Mouse (Mus musculus): Measurements from ENCODE around the gene Cdk5. TPM values are rescaled to one million over a fixed set of nuclear protein-coding genes. Genes with fewer than 3 reads are reported as not detected.

The Cdk5 gene
- total and polyA plus RNA-seq, 2 experiments from 2014 or later: 87.7 to 158 TPM

DNA sequence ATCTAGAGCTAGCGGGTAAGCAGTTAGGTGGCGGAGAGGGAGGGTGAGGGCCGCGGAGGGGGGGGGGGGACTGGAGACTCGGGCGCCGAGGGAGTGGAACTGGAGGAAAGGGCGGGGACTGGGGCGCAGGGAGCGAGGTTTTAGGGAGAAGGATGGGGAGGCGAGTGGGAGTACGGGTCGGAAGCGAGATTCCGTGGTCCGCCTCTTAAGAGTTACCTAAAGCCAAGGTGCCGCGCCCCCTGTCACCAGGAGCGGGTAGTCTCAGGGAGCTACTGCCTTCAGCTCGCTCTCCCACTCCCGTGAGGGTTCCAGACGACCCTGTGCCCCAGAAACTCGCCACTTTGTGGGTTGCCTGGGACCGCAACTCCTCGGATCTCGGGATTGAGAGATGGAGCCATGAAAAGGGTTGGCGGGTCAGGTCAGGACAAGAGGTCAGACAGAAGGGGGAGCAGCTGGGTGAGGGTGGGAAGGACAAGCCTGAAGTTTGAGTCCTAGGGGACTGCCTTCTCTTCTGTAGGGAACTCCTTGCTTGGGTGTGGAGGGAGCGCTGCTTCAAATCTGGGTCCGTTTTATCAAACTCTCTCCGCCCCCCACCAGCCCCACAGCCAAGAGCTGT is 2.2 kb upstream of the Cdk5 start:
- peaks cover 11% of the 10 kb centered on the region; the same call in 1 of the 2 replicates for H3K36me3 ChIP-seq (ENCODE audit: insufficient read depth, low read length)
- TF ChIP-seq CTCF (IDR thresholded peaks at IDR 0.05; ENCODE audit: low read depth): peak; percentile 47
- peak; percentile 49 for DNase-seq (ENCODE audit: low spot score)
- H3K4me1 ChIP-seq (ENCODE audit: insufficient read depth, low read length): peaks cover 12% of the 10 kb centered on the region
- WGBS: 1% methylated on average over 17 of the region's 30 CpGs
- H3K27ac ChIP-seq: peak overlapping the region; percentile 90
- peak overlapping the region; percentile 87 for H3K4me2 ChIP-seq (ENCODE audit: low read depth, low read length)
- no peak for ATAC-seq
- H3K4me3 ChIP-seq (ENCODE audit: low read length): peak overlapping the region; percentile 68
- peak overlapping the region; percentile 73 for H3K9ac ChIP-seq (replicated peaks; ENCODE audit: low read length)
- H3K9me3 ChIP-seq (ENCODE audit: low read length): no peaks in the 10 kb centered on the region
- H3K27me3 ChIP-seq (ENCODE audit: insufficient read depth, low read length): no peaks in the 10 kb centered on the region

GRCm38 (mm10) chr5:24424861-24425411 is 1.6 kb upstream of the Cdk5 start:
- ATAC-seq: no peak
- no peak for TF ChIP-seq CTCF (IDR thresholded peaks at IDR 0.05; ENCODE audit: low read depth)
- Histone ChIP-seq H3K9me3 (ENCODE audit: low read length) (no peaks in the 10 kb centered on the region), H3K27me3 (ENCODE audit: insufficient read depth, low read length) (no peaks in the 10 kb centered on the region), H3K9ac (replicated peaks; ENCODE audit: low read length) (peak overlapping the region; percentile 73), H3K36me3 (ENCODE audit: insufficient read depth, low read length) (peaks cover 7% of the 10 kb centered on the region; the same call in 1 of the 2 replicates), H3K4me2 (ENCODE audit: low read depth, low read length) (peak overlapping the region; percentile 87), H3K4me3 (ENCODE audit: low read length) (peak overlapping the region; percentile 68), H3K27ac (peak overlapping the region; percentile 90), H3K4me1 (ENCODE audit: insufficient read depth, low read length) (peaks cover 12% of the 10 kb centered on the region)
- peak; percentile 94 for DNase-seq (ENCODE audit: low spot score)
- WGBS: under 1% methylated on average over 54 of the region's 60 CpGs

DNA sequence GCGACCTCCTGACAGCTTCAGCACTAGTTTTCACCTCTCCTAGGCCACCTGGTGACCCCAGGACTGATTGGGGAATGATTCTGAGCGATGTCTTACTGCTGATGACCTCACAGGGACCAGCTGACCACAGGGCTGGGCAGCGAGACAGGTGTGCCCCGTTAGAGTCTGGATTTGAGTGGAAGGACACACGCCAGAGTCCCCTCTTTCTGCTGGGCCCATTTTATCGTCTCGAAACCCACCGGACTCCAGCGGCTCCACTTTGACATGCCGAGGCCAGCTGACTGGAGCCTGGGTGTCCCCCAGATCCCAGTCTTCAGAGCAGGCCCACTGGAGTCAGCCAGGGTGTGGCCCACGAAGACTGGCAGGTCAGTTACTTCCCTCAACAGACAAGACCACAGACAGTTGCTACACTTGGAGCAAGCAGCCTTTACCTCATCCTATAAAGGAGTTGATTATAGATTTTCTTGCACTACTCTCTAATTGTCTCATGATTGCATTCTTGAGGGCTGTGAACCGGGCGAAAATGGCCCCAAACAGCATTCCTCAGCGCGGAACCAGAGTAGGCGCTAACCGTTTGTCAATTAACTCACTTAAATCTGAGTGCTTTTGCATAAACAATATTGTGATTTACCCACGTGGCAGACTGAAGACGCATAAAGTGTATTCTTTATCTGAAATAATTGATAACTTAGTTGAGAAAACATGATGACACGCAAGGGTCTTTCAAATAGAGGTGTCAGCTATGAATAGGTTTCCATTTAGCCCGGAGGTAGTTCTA is 863 bp upstream of the Cdk5 start:
- 9% methylated on average over 21 of the region's 21 CpGs for WGBS
- Histone ChIP-seq H3K27ac (peak overlapping the region; percentile 90), H3K4me3 (ENCODE audit: low read length) (peak overlapping the region; percentile 68), H3K36me3 (ENCODE audit: insufficient read depth, low read length) (peaks cover 13% of the 10 kb centered on the region), H3K9ac (replicated peaks; ENCODE audit: low read length) (peak overlapping the region; percentile 73), H3K27me3 (ENCODE audit: insufficient read depth, low read length) (no peaks in the 10 kb centered on the region), H3K4me1 (ENCODE audit: insufficient read depth, low read length) (peaks cover 12% of the 10 kb centered on the region), H3K4me2 (ENCODE audit: low read depth, low read length) (peak overlapping the region; percentile 87), H3K9me3 (ENCODE audit: low read length) (no peaks in the 10 kb centered on the region)
- ATAC-seq: no peak
- TF ChIP-seq CTCF (IDR thresholded peaks at IDR 0.05; ENCODE audit: low read depth): 0 out of 2 replicates have a peak, but pooled peaks have one; percentile 1
- DNase-seq (ENCODE audit: low spot score): no peak

DNA sequence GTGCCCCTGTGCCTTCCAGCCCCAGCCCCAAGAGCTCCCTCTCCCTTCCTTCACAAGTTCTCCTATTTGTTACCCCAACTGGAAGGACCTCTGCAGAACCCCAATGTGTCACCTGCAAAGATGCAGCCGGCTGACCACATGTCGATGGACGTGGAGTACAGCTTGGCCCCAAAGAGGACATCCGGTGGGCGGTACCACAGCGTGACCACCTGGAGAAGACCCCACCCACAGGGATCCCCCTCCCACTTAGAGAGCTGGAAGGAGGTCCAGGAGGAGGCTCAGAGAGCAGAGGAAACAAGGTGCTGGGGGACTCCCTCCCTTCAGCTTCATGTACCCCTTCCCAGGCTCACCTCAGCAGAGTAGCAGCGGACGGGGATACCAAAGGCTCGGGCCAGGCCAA is 2.9 kb downstream of the Cdk5 start:
- Histone ChIP-seq H3K9me3 (ENCODE audit: low read length) (no peaks in the 10 kb centered on the region), H3K36me3 (ENCODE audit: insufficient read depth, low read length) (peaks cover 15% of the 10 kb centered on the region), H3K27me3 (ENCODE audit: insufficient read depth, low read length) (no peaks in the 10 kb centered on the region), H3K4me2 (ENCODE audit: low read depth, low read length) (no peak overlapping the region), H3K4me3 (ENCODE audit: low read length) (no peak overlapping the region), H3K4me1 (ENCODE audit: insufficient read depth, low read length) (peaks cover 20% of the 10 kb centered on the region), H3K27ac (no peak overlapping the region), H3K9ac (replicated peaks; ENCODE audit: low read length) (no peak overlapping the region)
- 91% methylated on average over 9 of the region's 9 CpGs for WGBS
- ATAC-seq: no peak
- TF ChIP-seq CTCF (IDR thresholded peaks at IDR 0.05; ENCODE audit: low read depth): no peak
- no peak for DNase-seq (ENCODE audit: low spot score)

- WGBS: 87% methylated on average over 10 of the region's 10 CpGs
- Histone ChIP-seq H3K27ac (no peak overlapping the region), H3K9me3 (ENCODE audit: low read length) (no peaks in the 10 kb centered on the region), H3K9ac (replicated peaks; ENCODE audit: low read length) (no peak overlapping the region), H3K27me3 (ENCODE audit: insufficient read depth, low read length) (no peaks in the 10 kb centered on the region), H3K36me3 (ENCODE audit: insufficient read depth, low read length) (peaks cover 15% of the 10 kb centered on the region), H3K4me2 (ENCODE audit: low read depth, low read length) (no peak overlapping the region), H3K4me3 (ENCODE audit: low read length) (no peak overlapping the region), H3K4me1 (ENCODE audit: insufficient read depth, low read length) (peaks cover 12% of the 10 kb centered on the region)
- TF ChIP-seq CTCF (IDR thresholded peaks at IDR 0.05; ENCODE audit: low read depth): no peak
- ATAC-seq (no peak), DNase-seq (ENCODE audit: low spot score) (no peak)
Measured at GRCm38 (mm10) chr5:24417587-24417986, 5.7 kb downstream of the Cdk5 start.

- ATAC-seq: peak; percentile 77
- no peaks in the 10 kb centered on the region for H3K27me3 ChIP-seq (ENCODE audit: insufficient read depth, low read length)
- H3K9me3 ChIP-seq (ENCODE audit: low read length): no peaks in the 10 kb centered on the region
- peak; percentile 73 for TF ChIP-seq CTCF (IDR thresholded peaks at IDR 0.05; ENCODE audit: low read depth)
- no peak overlapping the region for H3K9ac ChIP-seq (replicated peaks; ENCODE audit: low read length)
- peaks cover 12% of the 10 kb centered on the region for H3K36me3 ChIP-seq (ENCODE audit: insufficient read depth, low read length)
- H3K27ac ChIP-seq: no peak overlapping the region
- H3K4me3 ChIP-seq (ENCODE audit: low read length): no peak overlapping the region
- WGBS: 4% methylated on average over 21 of the region's 21 CpGs
- DNase-seq (ENCODE audit: low spot score): peak; percentile 84
- H3K4me2 ChIP-seq (ENCODE audit: low read depth, low read length): peak overlapping the region; percentile 25
- H3K4me1 ChIP-seq (ENCODE audit: insufficient read depth, low read length): peaks cover 8% of the 10 kb centered on the region
Measured at GRCm38 (mm10) chr5:24416222-24416736, 7.1 kb downstream of the Cdk5 start.
